Mouse (Mus musculus) liver, embryonic 11.5 days (tissue): ENCODE measurements around the gene Sema3b. TPM values are rescaled to one million over a fixed set of nuclear protein-coding genes. Genes with fewer than 3 reads are reported as not detected.
"Not testable (repeated sequence)": the region's sequence is repeated elsewhere in the genome, so short reads cannot be mapped to it uniquely, and the experiment has no call there.

Source experiments
- ATAC-seq: fragments of 200-750 bp; cut with Nextera tagmentation; replicated peaks from 2 replicates; pipeline ENCODE4 v1.8.0; 2017; ENCODE audit warnings: moderate number of reproducible peaks, mild to moderate bottlenecking, moderate TSS enrichment, moderate library complexity; ENCODE audit not compliant: low FRiP score
- DNase-seq: peaks from one replicate; pipeline ENCODE4 v3.0.0-alpha.2; 2017; ENCODE audit warnings: low spot score
- H3K27ac ChIP-seq: fragments of 300-500 bp; sonication (generic); 2 replicates; pipeline ENCODE4 v1.5.1; 2014; ENCODE audit warnings: mild to moderate bottlenecking, low read depth, low read length, control low read depth
- H3K27me3 ChIP-seq: fragments of 300-500 bp; sonication (generic); replicated peaks from 2 replicates; pipeline ENCODE4 v1.6.1; 2014; ENCODE audit warnings: low read length, mixed read lengths; ENCODE audit not compliant: control insufficient read depth, insufficient read depth
- H3K36me3 ChIP-seq: fragments of 300-500 bp; sonication (generic); 2 replicates; pipeline ENCODE4 v1.6.1; 2014; ENCODE audit warnings: mild to moderate bottlenecking, low read length, moderate library complexity, mixed read lengths; ENCODE audit not compliant: control insufficient read depth, insufficient read depth
- H3K4me1 ChIP-seq: fragments of 300-500 bp; sonication (generic); replicated peaks from 2 replicates; pipeline ENCODE4 v1.6.1; 2014; ENCODE audit warnings: low read length, mixed read lengths; ENCODE audit not compliant: control insufficient read depth, insufficient read depth
- H3K4me2 ChIP-seq: fragments of 300-500 bp; sonication (generic); 2 replicates; pipeline ENCODE4 v1.6.1; 2014; ENCODE audit warnings: mild to moderate bottlenecking, control low read depth, moderate library complexity
- H3K4me3 ChIP-seq: fragments of 300-500 bp; sonication (generic); 2 replicates; pipeline ENCODE4 v1.5.1; 2014; ENCODE audit warnings: low read depth, low read length, control low read depth
- H3K9ac ChIP-seq: fragments of 300-500 bp; sonication (generic); 2 replicates; pipeline ENCODE4 v1.6.1; 2014; ENCODE audit warnings: low read depth, low read length, control low read depth
- H3K9me3 ChIP-seq: fragments of 300-500 bp; sonication (generic); 2 replicates; pipeline ENCODE4 v1.6.1; 2016; ENCODE audit warnings: low read length, inconsistent platforms, mixed read lengths; ENCODE audit not compliant: control insufficient read depth
- WGBS: fragments of 180-500 bp; shearing (Covaris S2); extraction: QIAGEN DNeasy Blood & Tissue Kit; methylation state at CpG from one replicate; pipeline ENCODE4 v1.1.7; 2014; 5-methylcytosine and 5-hydroxymethylcytosine counted together
- polyA plus RNA-seq: library from polyadenylated mRNA; unstranded; fragments of >200 nt; fragmentation: Nextera tagmentation; extraction: Ambion mirVana; gene quantifications from 2 replicates; pipeline ENCODE4 v1.2.1, GENCODE M21; 2014

The Sema3b gene
- polyA plus RNA-seq, 1 experiment from 2014 or later: 0.63 TPM

DNA sequence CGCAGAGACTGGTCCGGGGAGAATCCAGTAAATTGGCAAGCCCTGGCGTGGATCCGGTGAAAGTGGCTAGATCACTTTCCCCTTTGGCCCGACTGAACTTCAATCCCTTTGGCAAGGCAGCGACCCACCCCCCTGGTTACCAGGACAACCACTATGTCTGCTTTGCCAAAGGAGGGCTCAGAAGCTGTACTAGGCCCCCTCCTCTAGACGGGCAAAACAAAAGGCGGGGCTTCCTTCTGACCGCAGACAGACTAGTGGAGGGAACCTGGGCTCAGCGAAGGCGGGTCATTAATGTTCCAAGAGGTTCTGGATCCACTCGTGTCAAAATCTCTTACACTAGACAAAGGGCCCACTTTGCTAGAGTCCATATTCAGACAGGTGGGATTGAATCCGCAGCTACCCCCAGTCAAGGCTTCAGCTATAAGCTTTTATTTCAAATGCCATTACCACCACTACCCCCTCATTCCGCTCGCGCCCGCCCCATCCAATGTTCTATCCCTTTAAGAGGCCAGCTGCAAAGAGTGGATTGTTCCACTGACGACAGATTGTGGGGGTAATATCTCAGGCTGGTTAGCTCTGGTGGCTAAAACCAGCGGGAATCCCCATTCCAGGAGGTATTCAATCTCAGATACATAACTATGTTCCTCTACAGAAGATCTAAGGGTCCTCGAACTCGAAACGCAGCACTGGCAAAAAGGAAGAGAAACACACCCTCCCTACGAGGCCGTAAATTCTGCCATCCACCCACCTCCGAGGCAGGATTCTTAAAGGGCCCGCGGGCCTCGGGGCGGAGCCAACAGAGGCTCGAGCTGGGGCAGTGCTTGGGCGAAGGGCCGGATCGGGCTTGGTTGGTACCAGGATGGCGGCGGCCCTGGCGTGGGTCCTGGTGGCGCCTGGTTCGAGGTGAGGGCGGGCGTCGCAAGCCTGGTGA lies 40.4 kb downstream of the Sema3b start:
- Histone ChIP-seq H3K27ac (peak overlapping the region; percentile 80), H3K27me3 (no peaks in the 10 kb centered on the region), H3K36me3 (peaks cover 30% of the 10 kb centered on the region), H3K4me3 (peak overlapping the region; percentile 80), H3K9me3 (no peaks in the 10 kb centered on the region), H3K4me2 (peak overlapping the region; percentile 78), H3K4me1 (peaks cover 62% of the 10 kb centered on the region), H3K9ac (peak overlapping the region; percentile 84)
- ATAC-seq (peak; percentile 79), DNase-seq (peak; percentile 88)
- WGBS: under 1% methylated on average over 41 of the region's 41 CpGs

DNA sequence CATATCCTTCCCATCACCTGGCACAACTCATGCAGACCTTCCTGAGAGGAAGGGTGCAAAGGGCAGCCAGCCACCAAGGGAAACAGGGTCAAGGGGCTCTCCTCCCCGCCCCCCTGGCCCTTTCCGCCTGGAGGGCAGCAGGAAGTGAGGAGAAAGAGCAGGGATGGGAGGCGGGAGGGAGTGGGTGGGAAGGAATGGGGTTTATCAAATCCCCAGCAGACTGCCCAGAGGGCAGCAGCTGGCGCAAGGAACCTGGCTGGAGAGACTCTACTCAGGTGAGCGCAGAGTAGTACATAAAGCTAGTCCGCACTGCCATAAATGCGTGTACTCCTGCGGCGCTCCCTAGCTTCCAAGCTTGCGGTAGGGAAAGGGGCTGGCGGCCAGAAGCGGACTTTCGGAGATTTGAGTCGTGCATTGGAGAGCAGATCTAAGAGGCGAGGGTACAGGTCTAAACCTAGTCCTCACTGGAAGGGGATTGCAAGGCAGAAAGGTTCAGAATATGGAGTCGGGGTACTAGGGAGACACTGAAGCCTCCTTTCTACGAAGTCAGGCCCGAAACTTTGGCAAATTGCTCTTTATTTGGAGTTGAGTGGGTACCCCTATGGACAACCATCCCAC lies 41.2 kb downstream of the Sema3b start, which contains the start of gene Hyal2:
Gene Hyal2, plus strand, starts transcription at position 244 of the 618 bp plus-strand sequence.
- H3K9me3 ChIP-seq: no peaks in the 10 kb centered on the region

DNA sequence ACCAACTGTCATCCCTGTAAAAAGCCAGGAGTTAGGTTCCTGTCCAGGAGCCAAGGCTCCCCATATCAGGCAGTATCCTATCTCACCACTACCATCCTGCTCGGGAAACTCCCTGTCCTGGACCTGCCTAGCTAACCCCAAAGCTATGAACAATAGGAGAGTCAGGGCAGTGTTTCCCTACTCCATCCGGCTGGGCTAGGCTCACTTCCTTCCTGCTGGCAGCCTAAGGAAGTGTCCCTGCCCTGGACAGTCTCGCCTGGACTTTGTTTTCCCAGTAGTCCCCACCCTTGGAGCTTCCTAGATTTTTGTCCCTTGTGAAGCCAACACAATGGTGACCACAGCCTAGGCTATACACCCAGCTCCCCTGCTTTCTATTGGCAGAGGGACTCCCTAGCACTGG lies 42.2 kb downstream of the Sema3b start:
- ATAC-seq: no peak
- H3K9me3 ChIP-seq: no peaks in the 10 kb centered on the region
- no peak overlapping the region; the same call in 1 of the 2 replicates for H3K4me3 ChIP-seq

More for the DNA sequence above, 41.2 kb downstream of the Sema3b start, which contains the start of gene Hyal2:
- ATAC-seq: no peak
- H3K9ac ChIP-seq: peak within 1 kb of the TSS; percentile 84
- H3K4me1 ChIP-seq: peaks cover 62% of the 10 kb centered on the region
- H3K36me3 ChIP-seq: peaks cover 23% of the 10 kb centered on the region
- DNase-seq: no peak
- 27% methylated on average over 18 of the region's 18 CpGs for WGBS
- peak within 1 kb of the TSS; percentile 78 for H3K4me2 ChIP-seq
- H3K27ac ChIP-seq: peak within 1 kb of the TSS; percentile 80
- no peaks in the 10 kb centered on the region for H3K27me3 ChIP-seq
- H3K4me3 ChIP-seq: peak within 1 kb of the TSS; percentile 80

GRCm38 (mm10) chr9:107566041-107566709 lies 42.9 kb downstream of the Sema3b start:
- no peak overlapping the region for H3K4me3 ChIP-seq
- ATAC-seq: no peak
- no peaks in the 10 kb centered on the region for H3K27me3 ChIP-seq
- 54% methylated on average over 15 of the region's 15 CpGs for WGBS
- DNase-seq: peak; percentile 75
- H3K27ac ChIP-seq: peak overlapping the region; percentile 80
- no peaks in the 10 kb centered on the region for H3K9me3 ChIP-seq
- H3K4me1 ChIP-seq: peaks cover 49% of the 10 kb centered on the region
- peak overlapping the region; percentile 78 for H3K4me2 ChIP-seq
- H3K36me3 ChIP-seq: peaks cover 19% of the 10 kb centered on the region
- H3K9ac ChIP-seq: 0 out of 2 replicates have a peak overlapping the region, but pooled peaks have one; percentile 9

More for the DNA sequence above, 42.2 kb downstream of the Sema3b start:
- WGBS: 57% methylated on average over 3 of the region's 3 CpGs
- Histone ChIP-seq H3K4me2 (peak overlapping the region; percentile 78), H3K9ac (no peak overlapping the region; the same call in 1 of the 2 replicates), H3K36me3 (peaks cover 18% of the 10 kb centered on the region), H3K4me1 (peaks cover 56% of the 10 kb centered on the region), H3K27me3 (no peaks in the 10 kb centered on the region), H3K27ac (peak overlapping the region; percentile 80)
- no peak for DNase-seq

GRCm38 (mm10) chr9:107565556-107565955 lies 43.5 kb downstream of the Sema3b start:
- peaks cover 43% of the 10 kb centered on the region for H3K4me1 ChIP-seq
- H3K36me3 ChIP-seq: peaks cover 23% of the 10 kb centered on the region
- not testable (repeated sequence) for H3K27ac ChIP-seq, H3K9me3 ChIP-seq, H3K27me3 ChIP-seq, H3K9ac ChIP-seq, ATAC-seq, DNase-seq
- H3K4me3 ChIP-seq: peak overlapping the region; percentile 21
- H3K4me2 ChIP-seq: peak overlapping the region; percentile 37
- WGBS: 43% methylated on average over 5 of the region's 5 CpGs

DNA sequence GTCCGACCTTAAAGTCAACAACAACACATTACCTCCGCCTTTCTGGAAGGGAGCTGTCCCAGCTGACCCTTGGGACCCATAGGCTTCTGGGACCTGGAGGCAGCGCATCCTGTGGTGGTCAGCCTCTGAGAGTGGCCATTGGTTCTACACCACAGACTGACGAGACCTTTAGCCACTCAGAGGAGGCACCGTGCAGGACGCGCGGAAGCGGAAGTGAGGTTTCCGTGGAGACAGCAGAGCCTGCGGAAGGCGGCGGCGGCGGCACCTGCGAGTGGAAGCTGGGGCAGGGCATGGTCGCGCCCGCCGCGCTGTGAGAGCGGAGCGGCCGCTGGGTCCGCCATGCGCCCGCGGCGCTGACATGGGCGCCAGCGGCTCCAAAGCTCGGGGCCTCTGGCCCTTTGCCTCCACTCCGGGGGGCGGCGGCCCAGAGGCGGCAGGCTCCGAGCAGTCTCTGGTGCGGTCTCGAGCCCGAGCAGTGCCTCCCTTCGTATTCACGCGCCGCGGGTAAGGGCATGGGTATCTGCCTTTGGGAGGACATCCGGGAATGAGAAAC lies 45.9 kb downstream of the Sema3b start, which contains the start of gene Tusc2:
Gene Tusc2, plus strand, starts transcription at position 227 of the 553 bp plus-strand sequence.
- peak; percentile 90 for DNase-seq
- ATAC-seq: peak; percentile 94
- H3K27me3 ChIP-seq: no peaks in the 10 kb centered on the region
- H3K27ac ChIP-seq: peak within 1 kb of the TSS; percentile 65; the same call in 1 of the 2 replicates
- under 1% methylated on average over 46 of the region's 46 CpGs for whole genome bisulfite sequencing
- no peaks in the 10 kb centered on the region for H3K9me3 ChIP-seq
- peak within 1 kb of the TSS; percentile 95 for H3K4me3 ChIP-seq
- peak within 1 kb of the TSS; percentile 95 for H3K4me2 ChIP-seq
- H3K4me1 ChIP-seq: peaks cover 33% of the 10 kb centered on the region
- H3K36me3 ChIP-seq: peaks cover 45% of the 10 kb centered on the region
- peak within 1 kb of the TSS; percentile 89 for H3K9ac ChIP-seq

DNA sequence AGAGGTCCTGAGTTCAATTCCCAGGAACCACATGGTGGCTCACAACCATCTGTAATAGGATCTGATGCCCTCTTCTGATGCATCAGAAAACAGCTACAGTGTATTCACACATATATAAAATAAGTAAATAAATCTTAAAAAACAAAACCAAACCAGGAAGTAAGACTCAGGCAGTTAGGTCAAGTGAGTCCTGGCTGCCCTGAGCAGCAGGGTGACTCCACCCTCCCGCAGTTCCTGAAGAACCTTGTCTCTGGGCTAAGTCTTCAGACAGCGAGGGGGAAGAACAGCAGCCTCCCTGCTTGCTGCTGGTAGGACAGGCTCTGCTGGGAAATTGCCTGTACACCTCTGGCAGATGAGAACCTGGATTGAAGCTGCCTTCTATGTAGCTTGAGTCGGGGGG lies 52.7 kb downstream of the Sema3b start:
- ATAC-seq: no peak
- no peak for DNase-seq
- H3K27ac ChIP-seq: no peak overlapping the region; the same call in 1 of the 2 replicates

GRCm38 (mm10) chr9:107555701-107556100 lies 53.3 kb downstream of the Sema3b start:
- Histone ChIP-seq H3K27ac (peak overlapping the region; percentile 42; the same call in 1 of the 2 replicates), H3K4me1 (peaks cover 45% of the 10 kb centered on the region), H3K9me3 (no peaks in the 10 kb centered on the region), H3K4me2 (peak overlapping the region; percentile 99), H3K27me3 (no peaks in the 10 kb centered on the region), H3K36me3 (peaks cover 35% of the 10 kb centered on the region), H3K4me3 (peak overlapping the region; percentile 79), H3K9ac (peak overlapping the region; percentile 89)
- 35% methylated on average over 2 of the region's 2 CpGs for WGBS
- ATAC-seq: no peak
- no peak for DNase-seq

More for the DNA sequence above, 52.7 kb downstream of the Sema3b start:
- Histone ChIP-seq H3K9me3 (no peaks in the 10 kb centered on the region), H3K36me3 (peaks cover 42% of the 10 kb centered on the region), H3K4me1 (peaks cover 38% of the 10 kb centered on the region), H3K4me3 (peak overlapping the region; percentile 79), H3K9ac (peak overlapping the region; percentile 89), H3K27me3 (no peaks in the 10 kb centered on the region), H3K4me2 (peak overlapping the region; percentile 99)
- WGBS: 62% methylated on average over 3 of the region's 3 CpGs
